Comparison of ENCODE assay signal across 25 mouse cellular contexts in the genomic region with DNA sequence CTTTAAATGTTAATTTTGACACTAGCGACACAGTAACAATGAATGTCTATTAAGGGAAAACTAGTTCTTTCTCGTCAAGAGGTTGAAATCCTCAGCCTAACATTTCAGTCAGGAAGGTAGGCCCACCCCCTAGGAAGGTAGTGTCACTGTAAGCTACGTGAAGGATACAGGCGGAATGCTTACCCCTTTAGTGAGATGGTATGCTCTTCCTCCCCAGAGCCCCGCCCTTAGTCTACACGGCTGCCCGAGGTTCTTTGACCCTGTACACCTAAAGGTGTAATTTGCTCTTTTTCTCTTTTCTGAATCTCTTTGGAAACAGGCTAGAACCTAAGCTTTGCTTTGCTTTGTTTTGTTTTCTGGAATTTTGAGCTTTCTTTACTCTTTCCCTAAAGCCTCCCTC.
"Had no signal": no experiment of that assay in that cellular context is flagged by ENCODE, and none has a peak within 500 bp of the region (broad histone marks: within the 10 kb centered on the region; RNA-seq: fewer than 3 reads in every experiment).

No protein-coding gene starts in this region.

- H3K36me3 ChIP-seq: heart, embryonic 13.5 days; heart, embryonic 15.5 days; hindbrain, embryonic 13.5 days; hindbrain, embryonic 15.5 days; kidney, embryonic 15.5 days; limb, embryonic 13.5 days; limb, embryonic 15.5 days; liver, embryonic 12.5 days had no signal

- H3K4me2 ChIP-seq: heart, embryonic 11.5 days; heart, embryonic 13.5 days; heart, embryonic 15.5 days; hindbrain, embryonic 13.5 days; hindbrain, embryonic 15.5 days; kidney, embryonic 15.5 days; limb, embryonic 13.5 days; limb, embryonic 15.5 days; liver, embryonic 12.5 days had no signal

- H3K9ac ChIP-seq: heart, embryonic 13.5 days; heart, embryonic 15.5 days; hindbrain, embryonic 13.5 days; hindbrain, embryonic 15.5 days; kidney, embryonic 15.5 days; limb, embryonic 13.5 days; limb, embryonic 15.5 days; liver, embryonic 12.5 days; liver, embryonic 14.5 days had no signal

- H3K4me3 ChIP-seq: gastrocnemius, adult 2 months; heart, embryonic 13.5 days; heart, embryonic 15.5 days; hindbrain, embryonic 13.5 days; hindbrain, embryonic 15.5 days; kidney, embryonic 15.5 days; limb, embryonic 13.5 days; limb, embryonic 15.5 days; liver, embryonic 12.5 days had no signal

- H3K27me3 ChIP-seq: heart, embryonic 13.5 days; heart, embryonic 15.5 days; hindbrain, embryonic 13.5 days; hindbrain, embryonic 15.5 days; kidney, embryonic 15.5 days had no signal

- DNase-seq: gastrocnemius, adult 2 months; gastrocnemius, postnatal 10 days; gastrocnemius, postnatal 25 days; heart, adult 18-20 months; heart, postnatal 10 days; kidney, adult 11 months; kidney, adult 2 months; kidney, adult 9 months; kidney, postnatal 14 days; kidney, postnatal 36 days; layer of hippocampus, adult 9-11 months; layer of hippocampus, postnatal 36 days; left cerebral cortex, postnatal 4 days had no signal

- H3K9me3 ChIP-seq: heart, embryonic 13.5 days; heart, embryonic 15.5 days; hindbrain, embryonic 13.5 days; hindbrain, embryonic 15.5 days; kidney, embryonic 15.5 days; limb, embryonic 13.5 days; limb, embryonic 15.5 days; liver, embryonic 12.5 days had no signal

- ATAC-seq: hindbrain, postnatal 0 days; liver, embryonic 12.5 days had no signal

- H3K4me1 ChIP-seq: hindbrain, embryonic 13.5 days; hindbrain, embryonic 15.5 days had no signal

- H3K27ac ChIP-seq: gastrocnemius, adult 2 months; heart, embryonic 13.5 days; heart, embryonic 15.5 days; hindbrain, embryonic 13.5 days; hindbrain, embryonic 15.5 days; hindbrain, postnatal 0 days; kidney, embryonic 15.5 days; kidney, postnatal 0 days; limb, embryonic 13.5 days; limb, embryonic 15.5 days; liver, embryonic 12.5 days; liver, embryonic 14.5 days had no signal
